Mouse (Mus musculus) cortical plate, adult 2 months (tissue): ENCODE measurements around the gene Cdk17. TPM values are rescaled to one million over a fixed set of nuclear protein-coding genes. Genes with fewer than 3 reads are reported as not detected.
A peak's percentile ranks its signal among the peaks of the same experiment; 100 is the strongest.

Experiments
- H3K27ac ChIP-seq: fragments of 200-500 bp; 2 replicates; pipeline ENCODE4 v1.5.1; 2012; ENCODE audit warnings: low read length, control low read depth, inconsistent platforms; ENCODE audit not compliant: insufficient read depth
- H3K4me1 ChIP-seq: fragments of 200-500 bp; 2 replicates; pipeline ENCODE4 v1.6.1; 2011; ENCODE audit warnings: low read length; ENCODE audit not compliant: control insufficient read depth, insufficient read depth
- H3K4me3 ChIP-seq: fragments of 200-500 bp; 2 replicates; pipeline ENCODE4 v1.5.1; 2011; ENCODE audit warnings: mild to moderate bottlenecking, low read length, control low read depth; ENCODE audit not compliant: insufficient read depth
- CTCF ChIP-seq: fragments of 200-500 bp; IDR thresholded peaks from 2 replicates; pipeline ENCODE4 v1.5.1; 2011; ENCODE audit warnings: mild to moderate bottlenecking, control low read depth, low read length; ENCODE audit not compliant: insufficient read depth; ENCODE audit errors: extremely low read depth
- POLR2A ChIP-seq: fragments of 200-500 bp; IDR thresholded peaks from 2 replicates; pipeline ENCODE4 v1.6.1; 2011; ENCODE audit warnings: mild to moderate bottlenecking, low read length, control low read depth; ENCODE audit not compliant: insufficient read depth; ENCODE audit errors: extremely low read depth
- polyA plus RNA-seq: library from polyadenylated mRNA; depleted of rRNA; stranded (reverse); fragments of >200 nt; gene quantifications from 2 replicates; pipeline ENCODE4 v1.2.3, GENCODE M21; 2012

Cdk17 gene
- polyA plus RNA-seq, 1 experiment: 142 TPM

GRCm38 (mm10) chr10:93278361-93278760 is 117.7 kb downstream of the Cdk17 start:
- TF ChIP-seq CTCF (no peak), POLR2A (no peak)
- H3K4me1 ChIP-seq: peaks cover 10% of the 10 kb centered on the region
- no peak overlapping the region for H3K27ac ChIP-seq

GRCm38 (mm10) chr10:93279062-93279461 is 118.4 kb downstream of the Cdk17 start:
- Histone ChIP-seq H3K4me3 (no peak overlapping the region), H3K4me1 (peaks cover 10% of the 10 kb centered on the region), H3K27ac (no peak overlapping the region; the same call in 1 of the 2 replicates)
- TF ChIP-seq POLR2A (no peak), CTCF (no peak)

More at GRCm38 (mm10) chr10:93278361-93278760, 117.7 kb downstream of the Cdk17 start:
- H3K4me3 ChIP-seq: no peak overlapping the region

DNA sequence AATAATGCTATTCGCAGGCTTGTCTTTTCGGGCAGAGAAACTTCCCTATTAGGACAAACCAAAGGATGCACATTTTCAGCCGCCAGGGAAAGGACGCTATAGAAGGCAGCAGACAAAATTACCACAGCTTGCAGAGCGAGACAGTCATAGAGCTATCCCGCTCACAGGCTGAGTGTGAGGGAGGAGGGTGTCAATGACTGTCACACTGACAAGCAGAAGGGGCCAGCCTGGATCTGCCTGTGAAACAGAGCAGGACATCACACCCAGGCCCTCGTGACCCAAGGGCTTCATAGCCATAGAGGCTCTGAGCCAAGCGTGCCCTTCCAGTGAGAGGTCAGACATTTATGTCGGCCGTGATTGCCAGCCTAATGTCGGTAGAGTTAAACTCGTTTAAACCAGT is 119.9 kb downstream of the Cdk17 start:
- no peak for TF ChIP-seq CTCF
- no peak for TF ChIP-seq POLR2A
- Histone ChIP-seq H3K4me3 (no peak overlapping the region), H3K4me1 (peaks cover 7% of the 10 kb centered on the region), H3K27ac (peak overlapping the region; percentile 90)

DNA sequence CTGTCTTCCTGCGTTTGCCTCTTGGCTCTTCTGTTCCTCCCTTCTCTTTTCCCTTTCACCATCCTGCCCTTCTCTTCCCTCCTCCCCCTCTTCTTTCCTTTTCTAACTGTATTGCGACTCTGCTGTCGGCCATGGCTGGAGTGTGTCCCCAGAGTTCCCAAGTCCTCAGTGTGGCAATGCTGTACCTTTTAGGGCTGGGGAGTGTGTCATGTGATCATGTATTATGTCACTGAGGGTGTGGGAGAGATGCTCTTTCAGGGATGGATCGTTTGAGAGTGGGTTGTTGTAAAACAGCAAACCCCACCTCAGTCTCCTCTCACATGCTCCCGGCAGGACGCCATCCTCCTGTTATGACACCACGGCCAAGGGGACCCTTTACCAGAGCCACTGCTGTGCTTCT is 120.4 kb downstream of the Cdk17 start:
- TF ChIP-seq CTCF: no peak
- TF ChIP-seq POLR2A: peak; percentile 62
- Histone ChIP-seq H3K27ac (peak overlapping the region; percentile 90), H3K4me3 (no peak overlapping the region), H3K4me1 (peaks cover 5% of the 10 kb centered on the region)

GRCm38 (mm10) chr10:93282526-93282964 is 121.9 kb downstream of the Cdk17 start:
- Histone ChIP-seq H3K4me3 (no peak overlapping the region), H3K27ac (no peak overlapping the region), H3K4me1 (peaks cover 5% of the 10 kb centered on the region)
- TF ChIP-seq CTCF (no peak), POLR2A (no peak)

GRCm38 (mm10) chr10:93283258-93283657 is 122.6 kb downstream of the Cdk17 start:
- TF ChIP-seq POLR2A (no peak), CTCF (peak; percentile 21; the same call in 1 of the 2 replicates)
- H3K27ac ChIP-seq: no peak overlapping the region
- no peak overlapping the region for H3K4me3 ChIP-seq
- peaks cover 5% of the 10 kb centered on the region for H3K4me1 ChIP-seq

GRCm38 (mm10) chr10:93285489-93285888 is 124.8 kb downstream of the Cdk17 start:
- peaks cover 5% of the 10 kb centered on the region for H3K4me1 ChIP-seq
- H3K4me3 ChIP-seq: no peak overlapping the region
- no peak overlapping the region for H3K27ac ChIP-seq
- TF ChIP-seq CTCF (no peak), POLR2A (no peak)

DNA sequence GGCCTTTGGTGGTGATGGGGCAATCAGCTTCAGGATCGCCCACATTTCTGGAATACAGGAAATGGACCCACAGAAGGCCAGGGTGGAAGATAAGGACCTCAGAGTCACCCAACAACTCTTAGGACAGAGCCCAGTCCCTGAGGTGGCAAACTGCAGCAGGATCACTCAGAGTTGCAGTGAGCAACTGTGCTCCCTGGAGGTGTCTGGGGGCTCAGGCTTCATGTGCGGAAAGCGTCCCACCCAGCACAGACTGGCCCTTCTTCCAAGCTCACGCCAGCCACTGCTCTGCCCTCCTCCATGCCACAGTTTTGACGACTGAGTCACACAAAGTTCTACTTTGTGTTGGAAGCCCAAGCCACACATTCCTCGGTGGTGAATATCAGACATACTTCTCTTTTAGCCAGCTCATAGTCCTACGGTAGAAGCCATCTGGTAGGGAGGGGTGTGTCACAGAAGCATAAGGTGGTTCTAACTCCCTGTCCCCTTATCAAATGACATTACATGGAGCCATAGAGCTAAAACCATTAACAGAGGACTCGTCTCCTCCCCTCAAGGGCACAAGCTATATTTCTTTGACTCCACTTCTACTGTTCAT is 127.0 kb downstream of the Cdk17 start:
- TF ChIP-seq CTCF: no peak
- no peak for TF ChIP-seq POLR2A
- H3K4me3 ChIP-seq: no peak overlapping the region
- no peaks in the 10 kb centered on the region for H3K4me1 ChIP-seq
- no peak overlapping the region for H3K27ac ChIP-seq

GRCm38 (mm10) chr10:93288336-93288735 is 127.7 kb downstream of the Cdk17 start:
- Histone ChIP-seq H3K4me1 (no peaks in the 10 kb centered on the region), H3K27ac (no peak overlapping the region)
- no peak for TF ChIP-seq CTCF
- no peak for TF ChIP-seq POLR2A

GRCm38 (mm10) chr10:93289404-93289803 is 128.7 kb downstream of the Cdk17 start:
- TF ChIP-seq CTCF (no peak), POLR2A (no peak)
- Histone ChIP-seq H3K27ac (no peak overlapping the region), H3K4me1 (no peaks in the 10 kb centered on the region), H3K4me3 (no peak overlapping the region)

More at GRCm38 (mm10) chr10:93288336-93288735, 127.7 kb downstream of the Cdk17 start:
- H3K4me3 ChIP-seq: no peak overlapping the region

- Histone ChIP-seq H3K4me3 (no peak overlapping the region), H3K27ac (no peak overlapping the region), H3K4me1 (no peaks in the 10 kb centered on the region)
- no peak for TF ChIP-seq POLR2A
- TF ChIP-seq CTCF: peak; percentile 57
Observed at GRCm38 (mm10) chr10:93291352-93291751, 130.7 kb downstream of the Cdk17 start.
